In genomic region chrX:162900938-162901337, GRCm38 (mm10) we compare ENCODE assay signal across 8 mouse cellular contexts. TPM values are rescaled to one million over a fixed set of nuclear protein-coding genes. Genes with fewer than 3 reads are reported as not detected.
A peak's percentile ranks its signal among the peaks of the same experiment; 100 is the strongest.
DNase-seq lines count a peak whose midpoint lies in the region; ATAC-seq and TF ChIP-seq lines count a peak whose summit lies in the region.

Ctps2 (plus strand) TSS chrX:162901238.

- no peaks in the 10 kb centered on the region for H3K4me1 ChIP-seq in heart, embryonic 11.5 days (ENCODE audit: control insufficient read depth, insufficient read depth, low read length)
- no peaks in the 10 kb centered on the region for H3K4me1 ChIP-seq in midbrain, postnatal 0 days (ENCODE audit: insufficient read depth, low read length)

- DNase-seq in layer of hippocampus, adult 2 months (ENCODE audit: low spot score in 2 of 2) = no peak
- no peak for DNase-seq in layer of hippocampus, adult 9-10 months (ENCODE audit: low spot score)
- DNase-seq in adrenal gland, postnatal 36 days = no peak
- no peak for DNase-seq in left cerebral cortex, adult 8-10 months (ENCODE audit: low spot score in 2 of 2)
- no peak for DNase-seq in midbrain, postnatal 0 days (ENCODE audit: low spot score)
- no peak for DNase-seq in urinary bladder, adult 18-20 months (ENCODE audit: low spot score in 2 of 2)
- DNase-seq in ovary, postnatal 14 days (ENCODE audit: low spot score) = no peak

- TF ChIP-seq CTCF in layer of hippocampus, adult 2 months (conservative IDR thresholded peaks at IDR 0.05) = no peak
- TF ChIP-seq CTCF in midbrain, postnatal 0 days (IDR thresholded peaks at IDR 0.05) = no peak

- H3K4me3 ChIP-seq in layer of hippocampus, adult 2 months = peak within 1 kb of the TSS; percentile 65
- H3K4me3 ChIP-seq in heart, embryonic 11.5 days (ENCODE audit: low read depth, low read length) = peak within 1 kb of the TSS; percentile 61
- H3K4me3 ChIP-seq in midbrain, postnatal 0 days (ENCODE audit: low read depth, low read length) = peak within 1 kb of the TSS; percentile 53

- H3K9ac ChIP-seq in heart, embryonic 11.5 days (ENCODE audit: low read depth, low read length) = peak within 1 kb of the TSS; percentile 74
- H3K9ac ChIP-seq in midbrain, postnatal 0 days (replicated peaks; ENCODE audit: low read length, poor library complexity, severe bottlenecking) = peak within 1 kb of the TSS; percentile 69

- 15% methylated on average over 4 of the region's 4 CpGs for WGBS in heart, embryonic 11.5 days (ENCODE audit: insufficient replicate concordance)
- WGBS in midbrain, postnatal 0 days = 36% methylated on average over 4 of the region's 4 CpGs

- H3K27me3 ChIP-seq in heart, embryonic 11.5 days (ENCODE audit: control insufficient read depth, insufficient read depth, low read length) = no peaks in the 10 kb centered on the region
- H3K27me3 ChIP-seq in midbrain, postnatal 0 days (ENCODE audit: insufficient read depth, low read length) = no peaks in the 10 kb centered on the region

- H3K9me3 ChIP-seq in heart, embryonic 11.5 days (replicated peaks; ENCODE audit: control insufficient read depth, low read length) = no peaks in the 10 kb centered on the region
- H3K9me3 ChIP-seq in midbrain, postnatal 0 days (ENCODE audit: low read length) = no peaks in the 10 kb centered on the region

- peak within 1 kb of the TSS; percentile 85 for H3K27ac ChIP-seq in layer of hippocampus, adult 2 months
- H3K27ac ChIP-seq in heart, embryonic 11.5 days (ENCODE audit: low read depth, low read length) = peak within 1 kb of the TSS; percentile 59
- peak within 1 kb of the TSS; percentile 75 for H3K27ac ChIP-seq in midbrain, postnatal 0 days (ENCODE audit: low read depth, low read length)

- H3K4me2 ChIP-seq in heart, embryonic 11.5 days = peak within 1 kb of the TSS; percentile 70
- H3K4me2 ChIP-seq in midbrain, postnatal 0 days (ENCODE audit: low read depth, low read length, poor library complexity, severe bottlenecking) = peak within 1 kb of the TSS; percentile 73

- H3K36me3 ChIP-seq in heart, embryonic 11.5 days (ENCODE audit: control insufficient read depth, insufficient read depth, low read length) = no peaks in the 10 kb centered on the region
- H3K36me3 ChIP-seq in midbrain, postnatal 0 days (ENCODE audit: insufficient read depth, low read length) = no peaks in the 10 kb centered on the region

- no peak for ATAC-seq in heart, embryonic 11.5 days (replicated peaks; ENCODE audit: insufficient number of reproducible peaks, low FRiP score, low TSS enrichment)
- 0 out of 2 replicates have a peak, but pooled peaks have one; percentile 14 for ATAC-seq in midbrain, postnatal 0 days (ENCODE audit: low FRiP score)

RNA-seq across cellular contexts. Expression of gene Ctps2, which starts in this region (rescaled TPM):
- 10 to 100 TPM; 52.8 to 57.9 TPM for total RNA-seq in layer of hippocampus, adult 2 months (2021)
- total RNA-seq in adrenal gland, postnatal 36 days (2021) = 10 to 100 TPM; 59.2 to 88.0 TPM
- polyA plus RNA-seq in heart, embryonic 11.5 days (2014; fragmentation: Nextera tagmentation; extraction: Ambion mirVana) = 57.5 and 69.2 TPM in 2 replicates
- 10 to 100 TPM; 54.0 to 62.5 (median 58.2) TPM for total RNA-seq in left cerebral cortex, adult 8-10 months (2022)
- total RNA-seq in midbrain, postnatal 0 days (2014; rRNA removed) = 58.8 and 73.0 TPM in 2 replicates
- 80.6 and 85.4 TPM in 2 replicates for polyA plus RNA-seq in midbrain, postnatal 0 days (2015; fragmentation: Nextera tagmentation; extraction: Ambion mirVana)
